Mouse (Mus musculus) testis, adult 2 months (tissue): ENCODE results near the gene Snx13.

Experiments
- CTCF ChIP-seq: fragments of 200-500 bp; IDR thresholded peaks from 2 replicates; pipeline ENCODE4 v1.5.1; 2012; ENCODE audit warnings: low read depth, mild to moderate bottlenecking, inconsistent platforms, low read length, moderate library complexity; ENCODE audit not compliant: control insufficient read depth, insufficient read depth, insufficient replicate concordance
- POLR2A ChIP-seq: fragments of 200-500 bp; IDR thresholded peaks from 2 replicates; pipeline ENCODE4 v1.6.1; 2012; ENCODE audit warnings: low read depth, mild to moderate bottlenecking, inconsistent platforms, low read length, moderate library complexity; ENCODE audit not compliant: control insufficient read depth

DNA sequence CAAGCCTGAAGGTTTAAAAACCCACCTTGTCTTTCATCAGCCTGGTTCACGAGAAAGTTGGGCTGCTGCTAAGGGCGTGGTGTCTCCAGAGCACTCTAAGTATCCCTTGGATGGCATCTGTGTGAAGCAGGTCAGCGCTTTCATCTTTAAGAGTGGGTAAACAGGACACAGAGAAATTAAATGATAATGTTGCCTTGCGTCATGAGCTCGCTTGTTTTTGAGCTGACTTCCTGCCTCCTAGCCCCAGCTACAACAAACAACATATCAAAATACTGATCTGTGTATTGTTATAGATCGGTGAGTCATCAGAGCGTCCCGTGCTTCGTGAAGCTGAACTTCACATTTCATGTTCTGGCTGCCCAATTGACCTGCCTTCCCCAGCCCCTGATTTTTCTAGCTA, 25.7 kb upstream of the Snx13 start:
- TF ChIP-seq POLR2A (no peak), CTCF (no peak)
